Mouse (Mus musculus) limb, embryonic 12.5 days (tissue): ENCODE measurements around the gene Katnb1. TPM values are rescaled to one million over a fixed set of nuclear protein-coding genes. Genes with fewer than 3 reads are reported as not detected.

ENCODE experiments used
- ATAC-seq: fragments of 200-750 bp; cut with Nextera tagmentation; 2 replicates; pipeline ENCODE4 v1.8.0; 2017; ENCODE audit warnings: low read depth, moderate TSS enrichment; ENCODE audit not compliant: insufficient number of reproducible peaks, insufficient read depth, low FRiP score, low TSS enrichment
- H3K27ac ChIP-seq: fragments of 300-500 bp; sonication (generic); 2 replicates; pipeline ENCODE4 v1.5.1; 2016; ENCODE audit warnings: mild to moderate bottlenecking, moderate library complexity
- H3K27me3 ChIP-seq: fragments of 300-500 bp; sonication (generic); 2 replicates; pipeline ENCODE4 v1.6.1; 2016; ENCODE audit warnings: mild to moderate bottlenecking, moderate library complexity
- H3K36me3 ChIP-seq: fragments of 300-500 bp; sonication (generic); 2 replicates; pipeline ENCODE4 v1.6.1; 2016; ENCODE audit warnings: mild to moderate bottlenecking, moderate library complexity
- H3K4me1 ChIP-seq: fragments of 300-500 bp; sonication (generic); replicated peaks from 2 replicates; pipeline ENCODE4 v1.6.1; 2016
- H3K4me2 ChIP-seq: fragments of 300-500 bp; sonication (generic); 2 replicates; pipeline ENCODE4 v1.6.1; 2016; ENCODE audit warnings: mild to moderate bottlenecking, moderate library complexity
- H3K4me3 ChIP-seq: fragments of 300-500 bp; sonication (generic); replicated peaks from 2 replicates; pipeline ENCODE4 v1.5.1; 2016; ENCODE audit warnings: mild to moderate bottlenecking
- H3K9ac ChIP-seq: fragments of 300-500 bp; sonication (generic); replicated peaks from 2 replicates; pipeline ENCODE4 v1.6.1; 2016; ENCODE audit warnings: mild to moderate bottlenecking, moderate library complexity
- H3K9me3 ChIP-seq: fragments of 300-500 bp; sonication (generic); 2 replicates; pipeline ENCODE4 v1.6.1; 2016; ENCODE audit warnings: mild to moderate bottlenecking, moderate library complexity
- WGBS: fragments of 180-500 bp; shearing (Covaris S2); methylation state at CpG from one replicate; pipeline ENCODE4 v1.1.7; 2016; 5-methylcytosine and 5-hydroxymethylcytosine counted together
- polyA plus RNA-seq: library from polyadenylated mRNA; unstranded; fragments of >200 nt; fragmentation: Nextera tagmentation; extraction: Ambion mirVana; gene quantifications from 2 replicates; pipeline ENCODE4 v1.2.1, GENCODE M21; 2016

Katnb1 gene
- polyA plus RNA-seq, 1 experiment from 2014 or later: 27.6 TPM

GRCm38 (mm10) chr8:95150608-95151007 is 69.6 kb downstream of the Katnb1 start:
- Histone ChIP-seq H3K4me3 (no peak overlapping the region), H3K4me2 (no peak overlapping the region), H3K4me1 (no peaks in the 10 kb centered on the region), H3K9me3 (no peaks in the 10 kb centered on the region), H3K27me3 (no peaks in the 10 kb centered on the region), H3K27ac (no peak overlapping the region), H3K9ac (no peak overlapping the region), H3K36me3 (no peaks in the 10 kb centered on the region)
- WGBS: 86% methylated on average over 3 of the region's 3 CpGs
- ATAC-seq: no peak

Other genes with a start within 250 kb of the Katnb1 start
- 61.8 and 64.4 TPM in 2 replicates for gene Coq9, start 242.9 kb upstream of the Katnb1 start, polyA plus RNA-seq
- gene Ciapin1, start 242.8 kb upstream of the Katnb1 start, polyA plus RNA-seq: 145 and 156 TPM in 2 replicates
- 161 and 173 TPM in 2 replicates for gene Polr2c, start 223.7 kb upstream of the Katnb1 start, polyA plus RNA-seq
- 18.9 and 20.0 TPM in 2 replicates for gene Dok4, start 204.9 kb upstream of the Katnb1 start, polyA plus RNA-seq
- gene Ccdc102a, start 163.1 kb upstream of the Katnb1 start, polyA plus RNA-seq: 48.5 and 52.6 TPM in 2 replicates
- 0.23 TPM in 1 of 2 replicates, not detected in the other for gene Adgrg5, start 157.5 kb upstream of the Katnb1 start, polyA plus RNA-seq
- gene Adgrg1, start 106.4 kb upstream of the Katnb1 start, polyA plus RNA-seq: 7.0 and 7.1 TPM in 2 replicates
- gene Adgrg3, start 63.5 kb upstream of the Katnb1 start, polyA plus RNA-seq: 2.2 and 2.7 TPM in 2 replicates
- gene Drc7, start 26.1 kb upstream of the Katnb1 start, polyA plus RNA-seq: 0.23 TPM in 1 of 2 replicates, not detected in the other
- gene Kifc3, start 121.6 kb downstream of the Katnb1 start, polyA plus RNA-seq: 16.4 and 16.5 TPM in 2 replicates
- 0.26 TPM in 1 of 2 replicates, not detected in the other for gene Cngb1, start 225.4 kb downstream of the Katnb1 start, polyA plus RNA-seq
- gene Tepp, start 229.4 kb downstream of the Katnb1 start, polyA plus RNA-seq: 0.56 TPM in 1 of 2 replicates, not detected in the other